ENCODE assay signal across 28 mouse cellular contexts in genomic region chr12:10357756-10358155, GRCm38 (mm10). TPM values are rescaled to one million over a fixed set of nuclear protein-coding genes. Genes with fewer than 3 reads are reported as not detected.
DNase-seq lines count a peak whose midpoint lies in the region; ATAC-seq lines count a peak whose summit lies in the region.
"Had no signal": no experiment of that assay in that cellular context is flagged by ENCODE, and none has a peak within 500 bp of the region (broad histone marks: within the 10 kb centered on the region; RNA-seq: fewer than 3 reads in every experiment).

No protein-coding gene starts in this region.

- ATAC-seq in megakaryocyte-erythroid progenitor cell, adult 5-6 weeks (replicated peaks; ENCODE audit: low FRiP score, low TSS enrichment, poor library complexity, severe bottlenecking) = no peak
- ATAC-seq in intestine, embryonic 15.5 days = no peak
- ATAC-seq: activated CD4-positive, CD25-positive, alpha-beta regulatory T cell, adult 4 months; forebrain, embryonic 14.5 days; intestine, embryonic 16.5 days; Patski had no signal

- no peaks in the 10 kb centered on the region for H3K4me1 ChIP-seq in intestine, embryonic 15.5 days (replicated peaks)
- H3K4me1 ChIP-seq: forebrain, embryonic 10.5 days; heart, embryonic 12.5 days had no signal

- H3K36me3 ChIP-seq in intestine, embryonic 15.5 days = no peaks in the 10 kb centered on the region
- H3K36me3 ChIP-seq: forebrain, embryonic 10.5 days; heart, embryonic 12.5 days; hindbrain, embryonic 10.5 days had no signal

- WGBS in intestine, embryonic 15.5 days = 46% methylated on average over 6 of the region's 6 CpGs

- peak; percentile 31 for DNase-seq in Muller cell, postnatal 12 days (ENCODE audit: inconsistent ontology term)
- peak; percentile 47 for DNase-seq in embryo, embryonic 11 days
- peak; percentile 10 for DNase-seq in fibroblast of lung, adult 2 months (ENCODE audit: low read depth)
- peak; percentile 51 for DNase-seq in retina, postnatal 1 day
- DNase-seq in gastrocnemius, postnatal 25 days = no peak
- DNase-seq: adrenal gland, postnatal 36 days; cerebellum, adult 11 months; cerebellum, adult 8-10 months; cerebellum, postnatal 25 days; gastrocnemius, postnatal 14 days had no signal

- H3K9ac ChIP-seq in intestine, embryonic 15.5 days = no peak overlapping the region
- H3K9ac ChIP-seq: heart, embryonic 12.5 days; hindbrain, embryonic 14.5 days had no signal

- H3K27ac ChIP-seq in intestine, embryonic 15.5 days = no peak overlapping the region
- H3K27ac ChIP-seq: forebrain, embryonic 10.5 days; hindbrain, embryonic 10.5 days; hindbrain, embryonic 14.5 days had no signal

- no peak overlapping the region for H3K4me2 ChIP-seq in intestine, embryonic 15.5 days (replicated peaks)
- H3K4me2 ChIP-seq: heart, embryonic 12.5 days; hindbrain, embryonic 14.5 days had no signal

- no peak overlapping the region for H3K4me3 ChIP-seq in intestine, embryonic 15.5 days (replicated peaks)
- H3K4me3 ChIP-seq: forebrain, embryonic 10.5 days; heart, embryonic 12.5 days; hindbrain, embryonic 10.5 days had no signal

- H3K27me3 ChIP-seq in intestine, embryonic 15.5 days (replicated peaks) = no peaks in the 10 kb centered on the region
- H3K27me3 ChIP-seq: heart, embryonic 12.5 days; Patski had no signal

- no peaks in the 10 kb centered on the region for H3K9me3 ChIP-seq in intestine, embryonic 15.5 days
- H3K9me3 ChIP-seq: forebrain, embryonic 10.5 days; heart, embryonic 12.5 days; hindbrain, embryonic 10.5 days had no signal

RNA-seq across cellular contexts. Expression of gene Nt5c1b, which starts 12.0 kb away (rescaled TPM):
- not detected in 2 replicates for total RNA-seq in megakaryocyte-erythroid progenitor cell, adult 5-6 weeks (2014; fragmentation: Nextera tagmentation)
- total RNA-seq in megakaryocyte-erythroid progenitor cell, adult 5-6 weeks (2017) = not detected in 2 replicates
- 0.16 TPM in 1 of 2 replicates, not detected in the other for polyA plus RNA-seq in intestine, embryonic 15.5 days (2015; fragmentation: Nextera tagmentation; extraction: Ambion mirVana)
- total RNA-seq in gastrocnemius, postnatal 25 days (2021) = not detected
- total RNA-seq: adrenal gland, adult 18-20 months; adrenal gland, postnatal 36 days; gastrocnemius, postnatal 14 days; granulocyte monocyte progenitor cell, adult 5-6 weeks; heart, adult 8-10 months; heart, postnatal 25 days; MEL had no signal
- polyA plus RNA-seq: activated CD4-positive, CD25-positive, alpha-beta regulatory T cell, adult 4 months; C2C12; cortical plate, adult 2 months; embryonic facial prominence, embryonic 14.5 days; forebrain, embryonic 10.5 days; forebrain, embryonic 14.5 days; heart, embryonic 12.5 days; hindbrain, embryonic 10.5 days; hindbrain, embryonic 14.5 days; intestine, embryonic 16.5 days; Patski had no signal

RNA-seq across cellular contexts. Expression of gene Rdh14, which starts 32.8 kb away (rescaled TPM):
- 8.3 and 11.2 TPM in 2 replicates for total RNA-seq in megakaryocyte-erythroid progenitor cell, adult 5-6 weeks (2014; fragmentation: Nextera tagmentation)
- 10.5 and 12.0 TPM in 2 replicates for total RNA-seq in megakaryocyte-erythroid progenitor cell, adult 5-6 weeks (2017)
- polyA plus RNA-seq in intestine, embryonic 15.5 days (2015; fragmentation: Nextera tagmentation; extraction: Ambion mirVana) = 43.5 and 43.9 TPM in 2 replicates
- 10 to 100 TPM; 36.2 to 36.7 TPM for total RNA-seq in gastrocnemius, postnatal 25 days (2021)
